Mouse (Mus musculus): ENCODE results near the gene Ssmem1. TPM values are rescaled to one million over a fixed set of nuclear protein-coding genes. Genes with fewer than 3 reads are reported as not detected.

Ssmem1 gene
- polyA plus RNA-seq, 1 experiment = 0.08 TPM

- Histone ChIP-seq H3K4me3 (replicated peaks; ENCODE audit: insufficient read depth, low read depth, low read length) (no peak overlapping the region), H3K27me3 (ENCODE audit: control insufficient read depth, insufficient read depth, low read length) (no peaks in the 10 kb centered on the region), H3K4me1 (ENCODE audit: control insufficient read depth, insufficient read depth, low read length) (0 out of 2 replicates have a peak, but pooled peaks cover 5% of the 10 kb centered on the region), H3K27ac (ENCODE audit: insufficient read depth, low read length) (no peak overlapping the region)
- WGBS = 95% methylated on average over 7 of the region's 7 CpGs
- TF ChIP-seq POLR2A (IDR thresholded peaks at IDR 0.05; ENCODE audit: borderline replicate concordance, insufficient read depth, low read length) (no peak), CTCF (IDR thresholded peaks at IDR 0.05; ENCODE audit: borderline replicate concordance, insufficient read depth, low read depth, low read length) (no peak)
- no peak for DNase-seq
Observed at GRCm38 (mm10) chr6:30545689-30546088, 36.0 kb downstream of the Ssmem1 start.

- TF ChIP-seq POLR2A (IDR thresholded peaks at IDR 0.05; ENCODE audit: borderline replicate concordance, insufficient read depth, low read length) (no peak), CTCF (IDR thresholded peaks at IDR 0.05; ENCODE audit: borderline replicate concordance, insufficient read depth, low read depth, low read length) (no peak)
- peak overlapping the region; percentile 29 for H3K27ac ChIP-seq (ENCODE audit: insufficient read depth, low read length)
- H3K4me3 ChIP-seq (replicated peaks; ENCODE audit: insufficient read depth, low read depth, low read length) = peak overlapping the region; percentile 38
- peak; percentile 55 to 58 for DNase-seq
- 16% methylated on average over 17 of the region's 17 CpGs for WGBS
- H3K4me1 ChIP-seq (ENCODE audit: control insufficient read depth, insufficient read depth, low read length) = peaks cover 5% of the 10 kb centered on the region; the same call in 1 of the 2 replicates
- no peaks in the 10 kb centered on the region for H3K27me3 ChIP-seq (ENCODE audit: control insufficient read depth, insufficient read depth, low read length)
Observed at GRCm38 (mm10) chr6:30546571-30547273, 37.1 kb downstream of the Ssmem1 start.

GRCm38 (mm10) chr6:30547274-30547645 lies 37.6 kb downstream of the Ssmem1 start:
- Histone ChIP-seq H3K27ac (ENCODE audit: insufficient read depth, low read length) (peak overlapping the region; percentile 29), H3K4me1 (ENCODE audit: control insufficient read depth, insufficient read depth, low read length) (peaks cover 5% of the 10 kb centered on the region; the same call in 1 of the 2 replicates), H3K27me3 (ENCODE audit: control insufficient read depth, insufficient read depth, low read length) (no peaks in the 10 kb centered on the region), H3K4me3 (replicated peaks; ENCODE audit: insufficient read depth, low read depth, low read length) (peak overlapping the region; percentile 38)
- 0% methylated on average over 15 of the region's 17 CpGs for WGBS
- peak; percentile 59 to 71 for DNase-seq
- no peak for TF ChIP-seq POLR2A (IDR thresholded peaks at IDR 0.05; ENCODE audit: borderline replicate concordance, insufficient read depth, low read length)

DNA sequence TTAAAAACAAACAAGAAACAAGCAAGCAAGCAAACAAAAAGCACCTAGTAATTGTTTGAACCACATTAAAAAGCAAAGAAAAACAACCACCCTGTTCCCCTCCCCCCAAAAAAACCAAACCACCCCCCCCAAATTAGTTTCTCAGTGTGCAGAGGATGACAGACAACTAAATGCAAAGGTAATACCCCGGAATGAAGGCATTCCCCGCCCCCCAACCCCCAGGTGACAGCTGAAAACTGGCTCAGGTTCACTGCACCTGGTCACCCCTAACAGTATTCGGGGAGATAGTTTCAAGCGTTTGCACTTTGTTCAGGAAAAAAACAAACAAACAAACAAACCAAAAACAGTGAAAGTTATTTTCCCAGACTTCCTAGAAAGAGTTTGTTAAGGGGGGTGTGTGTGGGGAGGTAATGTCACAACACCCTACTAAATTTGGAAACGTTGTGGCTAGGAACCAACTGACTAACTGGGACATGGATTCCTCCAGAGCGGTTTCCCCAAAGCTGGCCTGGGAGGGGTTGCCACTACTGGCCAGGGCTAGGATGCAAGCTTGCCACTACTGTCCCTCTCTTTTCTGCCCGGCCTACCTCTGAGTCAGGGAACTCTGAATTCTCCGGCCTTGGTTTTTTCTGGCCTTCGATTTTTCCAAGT lies 38.1 kb downstream of the Ssmem1 start:
- 26% methylated on average over 9 of the region's 9 CpGs for WGBS
- no peak for TF ChIP-seq POLR2A (IDR thresholded peaks at IDR 0.05; ENCODE audit: borderline replicate concordance, insufficient read depth, low read length)
- TF ChIP-seq CTCF (IDR thresholded peaks at IDR 0.05; ENCODE audit: borderline replicate concordance, insufficient read depth, low read depth, low read length) = no peak
- peak; percentile 25 to 42 for DNase-seq
- H3K27ac ChIP-seq (ENCODE audit: insufficient read depth, low read length) = no peak overlapping the region
- peaks cover 5% of the 10 kb centered on the region; the same call in 1 of the 2 replicates for H3K4me1 ChIP-seq (ENCODE audit: control insufficient read depth, insufficient read depth, low read length)
- no peak overlapping the region for H3K4me3 ChIP-seq (replicated peaks; ENCODE audit: insufficient read depth, low read depth, low read length)
- H3K27me3 ChIP-seq (ENCODE audit: control insufficient read depth, insufficient read depth, low read length) = no peaks in the 10 kb centered on the region

- no peak overlapping the region for H3K27ac ChIP-seq (ENCODE audit: insufficient read depth, low read length)
- 51% methylated on average over 15 of the region's 15 CpGs for WGBS
Observed at GRCm38 (mm10) chr6:30549231-30549761, 39.6 kb downstream of the Ssmem1 start.

GRCm38 (mm10) chr6:30550496-30551192 lies 41.0 kb downstream of the Ssmem1 start:
- no peak for DNase-seq
- no peak for TF ChIP-seq POLR2A (IDR thresholded peaks at IDR 0.05; ENCODE audit: borderline replicate concordance, insufficient read depth, low read length)
- no peak for TF ChIP-seq CTCF (IDR thresholded peaks at IDR 0.05; ENCODE audit: borderline replicate concordance, insufficient read depth, low read depth, low read length)
- no peak overlapping the region for H3K4me3 ChIP-seq (replicated peaks; ENCODE audit: insufficient read depth, low read depth, low read length)
- H3K27me3 ChIP-seq (ENCODE audit: control insufficient read depth, insufficient read depth, low read length) = no peaks in the 10 kb centered on the region
- 72% methylated on average over 7 of the region's 7 CpGs for WGBS
- no peak overlapping the region for H3K27ac ChIP-seq (ENCODE audit: insufficient read depth, low read length)
- peaks cover 5% of the 10 kb centered on the region; the same call in 1 of the 2 replicates for H3K4me1 ChIP-seq (ENCODE audit: control insufficient read depth, insufficient read depth, low read length)

More at GRCm38 (mm10) chr6:30549231-30549761, 39.6 kb downstream of the Ssmem1 start:
- TF ChIP-seq POLR2A (IDR thresholded peaks at IDR 0.05; ENCODE audit: borderline replicate concordance, insufficient read depth, low read length) (no peak), CTCF (IDR thresholded peaks at IDR 0.05; ENCODE audit: borderline replicate concordance, insufficient read depth, low read depth, low read length) (no peak)
- no peaks in the 10 kb centered on the region for H3K27me3 ChIP-seq (ENCODE audit: control insufficient read depth, insufficient read depth, low read length)
- no peak overlapping the region for H3K4me3 ChIP-seq (replicated peaks; ENCODE audit: insufficient read depth, low read depth, low read length)
- H3K4me1 ChIP-seq (ENCODE audit: control insufficient read depth, insufficient read depth, low read length) = peaks cover 5% of the 10 kb centered on the region; the same call in 1 of the 2 replicates
- DNase-seq = peak in 1 of 2 experiments; percentile 19

GRCm38 (mm10) chr6:30551193-30551515 lies 41.5 kb downstream of the Ssmem1 start:
- Histone ChIP-seq H3K4me3 (replicated peaks; ENCODE audit: insufficient read depth, low read depth, low read length) (no peak overlapping the region), H3K27me3 (ENCODE audit: control insufficient read depth, insufficient read depth, low read length) (no peaks in the 10 kb centered on the region), H3K27ac (ENCODE audit: insufficient read depth, low read length) (peak overlapping the region; percentile 75; the same call in 1 of the 2 replicates), H3K4me1 (ENCODE audit: control insufficient read depth, insufficient read depth, low read length) (peaks cover 5% of the 10 kb centered on the region; the same call in 1 of the 2 replicates)
- no peak for DNase-seq
- TF ChIP-seq POLR2A (IDR thresholded peaks at IDR 0.05; ENCODE audit: borderline replicate concordance, insufficient read depth, low read length) = no peak
- TF ChIP-seq CTCF (IDR thresholded peaks at IDR 0.05; ENCODE audit: borderline replicate concordance, insufficient read depth, low read depth, low read length) = no peak
